Mouse (Mus musculus) hindbrain, postnatal 0 days (tissue): ENCODE data around the gene Daam1. TPM values are rescaled to one million over a fixed set of nuclear protein-coding genes. Genes with fewer than 3 reads are reported as not detected.

Experiments used
- ATAC-seq: fragments of 200-750 bp; cut with Nextera tagmentation; 2 replicates; pipeline ENCODE4 v1.8.0; 2017; ENCODE audit warnings: mild to moderate bottlenecking, moderate TSS enrichment, moderate library complexity
- DNase-seq: peaks from one replicate; pipeline ENCODE4 v3.0.0-alpha.2; 2015; ENCODE audit warnings: low spot score
- H3K27ac ChIP-seq: fragments of 300-500 bp; sonication (generic); 2 replicates; pipeline ENCODE4 v1.5.1; 2014; ENCODE audit warnings: mild to moderate bottlenecking
- H3K27me3 ChIP-seq: fragments of 300-500 bp; sonication (generic); 2 replicates; pipeline ENCODE4 v1.6.1; 2014; ENCODE audit warnings: low read length, mixed read lengths; ENCODE audit not compliant: insufficient read depth
- H3K36me3 ChIP-seq: fragments of 300-500 bp; sonication (generic); 2 replicates; pipeline ENCODE4 v1.6.1; 2014; ENCODE audit warnings: low read length, mixed read lengths; ENCODE audit not compliant: insufficient read depth
- H3K4me1 ChIP-seq: fragments of 300-500 bp; sonication (generic); 2 replicates; pipeline ENCODE4 v1.6.1; 2014; ENCODE audit warnings: antibody characterized with exemption, low read length, mixed read lengths; ENCODE audit not compliant: insufficient read depth
- H3K4me2 ChIP-seq: fragments of 300-500 bp; sonication (generic); 2 replicates; pipeline ENCODE4 v1.6.1; 2014; ENCODE audit warnings: low read depth, mild to moderate bottlenecking, low read length, moderate library complexity, mixed read lengths
- H3K4me3 ChIP-seq: fragments of 300-500 bp; sonication (generic); 2 replicates; pipeline ENCODE4 v1.5.1; 2014; ENCODE audit warnings: low read length
- H3K9ac ChIP-seq: fragments of 300-500 bp; sonication (generic); replicated peaks from 2 replicates; pipeline ENCODE4 v1.6.1; 2014; ENCODE audit warnings: mild to moderate bottlenecking, low read length, moderate library complexity, mixed read lengths
- H3K9me3 ChIP-seq: fragments of 300-500 bp; sonication (generic); 2 replicates; pipeline ENCODE4 v1.6.1; 2016; ENCODE audit warnings: low read length, mixed read lengths
- CTCF ChIP-seq: IDR thresholded peaks from 2 replicates; pipeline ENCODE4 v1.5.1; 2016; ENCODE audit warnings: antibody characterized with exemption, control low read depth, low read depth
- WGBS: fragments of 180-500 bp; shearing (Covaris S2); extraction: QIAGEN DNeasy Blood & Tissue Kit; methylation state at CpG from one replicate; pipeline ENCODE4 v1.1.7; 2014; 5-methylcytosine and 5-hydroxymethylcytosine counted together
- polyA plus RNA-seq: library from polyadenylated mRNA; unstranded; fragments of >200 nt; fragmentation: Nextera tagmentation; extraction: Ambion mirVana; gene quantifications from 2 replicates; pipeline ENCODE4 v1.2.1, GENCODE M21; 2015
- total RNA-seq: library from RNA; depleted of rRNA; stranded (reverse); fragments of >200 nt; gene quantifications from 2 replicates; pipeline ENCODE4 v1.2.3, GENCODE M21; 2014

Gene Daam1
- total and polyA plus RNA-seq, 2 experiments from 2014 or later: 21.9 to 46.8 TPM

GRCm38 (mm10) chr12:71932433-71933386 is 101.8 kb downstream of the Daam1 start:
- H3K9me3 ChIP-seq: no peaks in the 10 kb centered on the region
- DNase-seq (no peak), ATAC-seq (no peak)
- no peaks in the 10 kb centered on the region for H3K27me3 ChIP-seq
- no peak overlapping the region for H3K4me3 ChIP-seq
- H3K4me2 ChIP-seq: no peak overlapping the region
- no peak overlapping the region for H3K27ac ChIP-seq
- H3K36me3 ChIP-seq: no peaks in the 10 kb centered on the region
- H3K9ac ChIP-seq: no peak overlapping the region
- H3K4me1 ChIP-seq: peaks cover 4% of the 10 kb centered on the region; the same call in 1 of the 2 replicates
- 82% methylated on average over 9 of the region's 9 CpGs for WGBS
- TF ChIP-seq CTCF: no peak

DNA sequence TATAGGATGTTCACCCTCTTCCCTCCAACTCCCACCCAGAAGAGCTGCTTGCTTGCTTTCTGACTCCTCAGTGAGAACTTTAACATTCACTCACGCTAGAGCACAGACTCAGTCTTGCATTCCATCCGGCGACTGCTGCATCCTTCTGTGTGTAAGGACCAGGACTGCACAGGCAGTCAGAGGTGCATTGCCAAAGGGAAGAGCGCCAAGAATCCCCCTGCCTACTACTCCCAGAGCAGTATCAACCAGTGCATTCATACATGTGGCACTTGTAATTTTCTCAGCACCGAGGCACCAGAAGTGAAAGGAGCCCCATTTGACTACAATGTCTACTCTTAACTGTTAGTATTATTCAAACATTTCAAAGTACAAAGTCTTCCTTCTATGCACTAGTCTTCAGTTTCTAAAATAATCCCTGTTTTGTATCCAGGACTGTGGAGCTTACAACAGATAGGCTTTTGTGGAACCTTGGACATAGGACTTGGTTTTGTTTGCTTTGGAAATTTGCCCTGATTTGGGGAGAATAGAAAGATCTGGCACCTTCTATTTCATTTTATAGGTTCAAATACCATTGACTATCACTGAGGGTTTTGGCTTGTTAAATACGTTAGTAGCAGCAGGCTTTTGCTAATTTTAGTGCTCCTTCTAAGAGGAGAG is 103.2 kb downstream of the Daam1 start:
- no peak overlapping the region for H3K4me2 ChIP-seq
- DNase-seq (peak; percentile 47), ATAC-seq (peak; percentile 61; the same call in 1 of the 2 replicates)
- H3K4me3 ChIP-seq: no peak overlapping the region
- H3K27me3 ChIP-seq: no peaks in the 10 kb centered on the region
- WGBS: 47% methylated on average over 6 of the region's 6 CpGs
- H3K36me3 ChIP-seq: peaks cover 2% of the 10 kb centered on the region; the same call in 1 of the 2 replicates
- TF ChIP-seq CTCF: no peak
- H3K27ac ChIP-seq: peak overlapping the region; percentile 41; the same call in 1 of the 2 replicates
- no peaks in the 10 kb centered on the region for H3K9me3 ChIP-seq
- H3K4me1 ChIP-seq: peaks cover 4% of the 10 kb centered on the region
- H3K9ac ChIP-seq: no peak overlapping the region

GRCm38 (mm10) chr12:71936636-71937035 is 105.8 kb downstream of the Daam1 start:
- no peak overlapping the region for H3K4me2 ChIP-seq
- no peaks in the 10 kb centered on the region for H3K9me3 ChIP-seq
- H3K27ac ChIP-seq: no peak overlapping the region
- no peak for DNase-seq
- ATAC-seq: no peak
- peaks cover 5% of the 10 kb centered on the region; the same call in 1 of the 2 replicates for H3K36me3 ChIP-seq
- H3K27me3 ChIP-seq: no peaks in the 10 kb centered on the region
- no peak for TF ChIP-seq CTCF
- no peak overlapping the region for H3K4me3 ChIP-seq
- H3K4me1 ChIP-seq: peaks cover 4% of the 10 kb centered on the region
- WGBS: 74% methylated on average over 1 of the region's 1 CpGs
- H3K9ac ChIP-seq: no peak overlapping the region

GRCm38 (mm10) chr12:71938513-71938912 is 107.6 kb downstream of the Daam1 start:
- H3K4me1 ChIP-seq: peaks cover 3% of the 10 kb centered on the region
- WGBS: 58% methylated on average over 5 of the region's 5 CpGs
- H3K9ac ChIP-seq: no peak overlapping the region
- H3K9me3 ChIP-seq: no peaks in the 10 kb centered on the region
- H3K4me3 ChIP-seq: no peak overlapping the region
- H3K4me2 ChIP-seq: no peak overlapping the region
- H3K27ac ChIP-seq: no peak overlapping the region
- peaks cover 9% of the 10 kb centered on the region; the same call in 1 of the 2 replicates for H3K36me3 ChIP-seq
- no peaks in the 10 kb centered on the region for H3K27me3 ChIP-seq
- ATAC-seq (peak; percentile 61; the same call in 1 of the 2 replicates), DNase-seq (peak; percentile 21)
- TF ChIP-seq CTCF: no peak

DNA sequence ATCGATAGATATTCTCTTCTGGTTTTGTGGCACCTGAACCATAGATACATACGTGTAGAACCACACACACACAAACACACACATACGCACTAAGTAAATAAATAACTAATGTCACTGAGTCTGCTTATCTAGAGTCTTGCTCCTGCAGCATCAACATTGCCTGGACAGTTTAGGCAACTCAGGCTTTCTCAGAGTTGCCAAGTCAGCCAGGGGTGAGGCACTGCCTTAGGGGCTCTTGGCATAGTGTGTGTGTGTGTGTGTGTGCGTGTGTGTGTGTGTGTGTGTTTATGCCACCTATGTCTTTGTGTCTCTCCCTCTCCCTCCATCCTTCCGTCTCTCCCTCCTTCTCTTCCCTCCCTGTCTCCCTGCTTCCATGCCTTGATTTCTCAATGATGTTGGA is 110.4 kb downstream of the Daam1 start:
- no peak for TF ChIP-seq CTCF
- Histone ChIP-seq H3K4me2 (no peak overlapping the region), H3K9ac (no peak overlapping the region), H3K9me3 (no peaks in the 10 kb centered on the region), H3K4me3 (no peak overlapping the region), H3K27ac (no peak overlapping the region), H3K27me3 (no peaks in the 10 kb centered on the region), H3K36me3 (peaks cover 18% of the 10 kb centered on the region), H3K4me1 (no peaks in the 10 kb centered on the region; the same call in 1 of the 2 replicates)
- 89% methylated on average over 5 of the region's 5 CpGs for WGBS
- DNase-seq (no peak), ATAC-seq (no peak)

DNA sequence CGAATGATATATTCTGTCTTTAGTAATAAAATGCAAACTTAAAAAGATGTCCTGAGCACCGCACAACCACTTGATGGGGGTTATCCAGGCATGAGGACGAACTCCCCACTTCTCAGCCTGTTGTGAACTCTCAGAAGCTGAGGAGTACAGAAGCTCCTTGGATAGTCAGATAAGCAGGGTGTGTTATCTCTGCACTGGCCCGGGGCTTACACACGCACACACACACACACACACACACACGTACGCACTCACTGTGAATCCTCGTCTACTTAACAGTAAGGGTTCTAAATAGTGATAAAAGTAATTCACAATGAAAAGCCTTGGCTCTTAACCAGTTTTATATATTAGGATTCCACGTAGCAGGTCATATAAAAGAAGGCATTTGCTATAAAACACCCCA is 112.2 kb downstream of the Daam1 start:
- ATAC-seq: no peak
- no peak for TF ChIP-seq CTCF
- WGBS: 93% methylated on average over 9 of the region's 9 CpGs
- no peaks in the 10 kb centered on the region; the same call in 1 of the 2 replicates for H3K4me1 ChIP-seq
- peaks cover 33% of the 10 kb centered on the region for H3K36me3 ChIP-seq
- H3K9ac ChIP-seq: no peak overlapping the region
- H3K27ac ChIP-seq: no peak overlapping the region
- H3K27me3 ChIP-seq: no peaks in the 10 kb centered on the region
- no peak for DNase-seq
- H3K9me3 ChIP-seq: no peaks in the 10 kb centered on the region
- no peak overlapping the region for H3K4me2 ChIP-seq
- H3K4me3 ChIP-seq: no peak overlapping the region
